Mouse (Mus musculus) kidney, postnatal 4 days (tissue): ENCODE data around the gene Ifitm5.

ENCODE experiments used
- DNase-seq, 2 experiments: peaks; one replicate each; pipeline ENCODE4 v3.0.0; 2021; ENCODE audit warnings: mixed read lengths in 2 of 2

Gene Ifitm5

GRCm38 (mm10) chr7:140961416-140961815 lies 11.3 kb upstream of the Ifitm5 start:
- DNase-seq: no peak

GRCm38 (mm10) chr7:140960026-140960425 lies 9.9 kb upstream of the Ifitm5 start:
- no peak for DNase-seq

GRCm38 (mm10) chr7:140959181-140959901 lies 9.2 kb upstream of the Ifitm5 start:
- DNase-seq: peak; percentile 76 to 81

GRCm38 (mm10) chr7:140956556-140956869 lies 6.4 kb upstream of the Ifitm5 start:
- no peak for DNase-seq

GRCm38 (mm10) chr7:140955758-140956555 lies 5.9 kb upstream of the Ifitm5 start, which contains the start of the genes Gm45717 and Ifitm2:
Gene Gm45717, minus strand, starts transcription at chr7:140955937.
Gene Ifitm2, minus strand, starts transcription at chr7:140955987.
- DNase-seq: peak; percentile 83 to 88

DNA sequence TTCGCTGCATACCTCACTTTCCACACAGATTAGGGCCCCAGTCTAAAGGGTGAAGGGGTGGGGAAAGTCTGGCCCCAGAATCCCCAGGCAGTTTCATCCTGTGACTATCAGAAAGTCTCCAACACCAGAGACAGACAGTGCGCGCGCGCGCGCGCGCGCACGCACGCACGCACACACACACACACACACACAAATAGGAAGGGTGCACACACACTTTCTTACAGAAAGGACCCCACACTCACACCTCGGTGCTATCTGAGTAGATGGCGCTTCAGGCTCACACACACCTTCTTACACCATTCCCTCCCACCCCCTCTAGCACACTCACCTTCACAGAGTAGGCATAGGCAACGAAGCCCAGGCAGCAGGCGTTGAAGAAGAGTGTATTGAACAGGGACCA lies 5.3 kb upstream of the Ifitm5 start:
- DNase-seq: peak; percentile 41 to 63

DNA sequence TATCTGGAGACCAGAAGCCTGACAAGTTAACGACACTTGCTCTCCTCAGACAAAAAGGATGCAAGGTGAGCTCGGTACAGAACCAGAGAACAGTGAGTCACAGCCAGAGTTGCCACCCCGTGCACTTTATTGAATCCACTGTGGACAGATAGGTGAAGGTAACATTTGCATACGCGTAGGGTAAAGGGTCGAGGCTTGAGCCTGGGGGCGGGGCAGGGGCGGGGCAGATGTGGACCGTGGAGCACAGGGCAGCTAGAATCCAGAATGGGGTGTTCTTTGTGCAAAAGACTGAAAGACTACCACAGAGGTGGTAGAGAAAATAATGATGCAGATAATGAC lies 4.6 kb upstream of the Ifitm5 start:
- peak; percentile 59 to 66 for DNase-seq

DNA sequence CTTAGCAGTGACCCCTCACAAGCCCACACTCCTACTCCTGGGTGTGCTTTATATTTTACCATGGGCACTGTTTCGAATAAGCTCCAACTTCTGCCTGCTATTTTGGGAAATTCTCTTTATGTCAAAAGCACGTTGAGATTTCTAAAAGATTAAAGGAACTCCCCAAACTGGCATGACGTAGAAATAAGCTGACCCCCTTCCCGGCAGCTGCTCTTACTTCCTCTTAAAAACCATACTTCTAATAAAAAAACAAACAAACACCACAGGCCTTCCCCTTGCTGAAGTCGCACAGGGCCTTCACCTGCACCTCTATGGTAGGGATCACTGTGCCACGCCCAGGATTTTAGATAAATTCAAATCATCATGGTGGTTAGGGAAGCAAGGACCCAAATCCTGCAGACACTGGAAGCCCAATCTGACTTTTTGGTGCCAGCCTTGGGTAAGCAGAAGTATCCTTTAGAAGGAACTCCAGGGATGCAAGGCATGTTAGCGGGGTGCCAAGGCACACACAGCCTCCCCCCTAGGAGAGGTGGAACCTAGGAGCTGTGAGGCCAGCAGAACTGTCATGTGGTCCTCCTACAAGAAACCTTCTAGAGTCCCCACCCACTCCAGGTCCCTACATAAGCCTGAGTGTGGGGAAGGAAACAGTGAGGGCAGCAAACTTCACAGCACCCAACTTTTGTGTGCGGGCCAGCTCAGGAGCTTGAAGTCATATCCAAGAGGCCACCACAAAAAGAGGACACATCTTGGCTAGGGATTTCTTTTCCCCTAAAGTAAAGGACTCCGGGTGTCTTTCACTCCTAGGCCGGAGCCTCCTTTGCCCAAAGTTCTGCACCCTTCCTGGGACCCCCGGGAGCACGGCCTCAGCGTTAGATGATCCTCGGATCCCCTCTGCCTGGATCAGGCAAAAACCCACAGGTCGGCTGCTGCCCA lies 4.0 kb upstream of the Ifitm5 start:
- no peak for DNase-seq

DNA sequence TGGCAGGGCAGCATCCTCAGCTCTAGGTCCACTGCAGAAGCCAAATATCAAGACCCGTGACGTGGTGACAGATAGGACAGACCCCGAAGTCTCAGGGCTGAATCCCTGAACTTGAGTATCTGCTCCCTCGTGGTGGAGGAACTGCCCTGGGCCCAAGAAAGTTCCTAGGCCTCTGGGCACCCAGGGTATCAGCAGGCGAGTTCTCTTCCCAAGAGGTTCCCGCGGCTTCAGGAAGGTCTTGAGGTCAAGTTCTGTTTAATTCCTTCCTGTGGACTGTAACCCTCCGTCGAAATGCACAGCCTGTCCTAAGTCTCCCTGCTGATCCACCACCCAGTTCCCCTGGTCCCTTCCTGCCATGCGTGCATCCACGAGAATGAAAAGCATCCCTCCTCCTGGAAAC lies 3.0 kb upstream of the Ifitm5 start:
- no peak for DNase-seq

- no peak for DNase-seq
These were observed 2.4 kb upstream of the Ifitm5 start for GRCm38 (mm10) chr7:140952441-140952840.

GRCm38 (mm10) chr7:140951765-140952164 lies 1.7 kb upstream of the Ifitm5 start:
- no peak for DNase-seq

DNA sequence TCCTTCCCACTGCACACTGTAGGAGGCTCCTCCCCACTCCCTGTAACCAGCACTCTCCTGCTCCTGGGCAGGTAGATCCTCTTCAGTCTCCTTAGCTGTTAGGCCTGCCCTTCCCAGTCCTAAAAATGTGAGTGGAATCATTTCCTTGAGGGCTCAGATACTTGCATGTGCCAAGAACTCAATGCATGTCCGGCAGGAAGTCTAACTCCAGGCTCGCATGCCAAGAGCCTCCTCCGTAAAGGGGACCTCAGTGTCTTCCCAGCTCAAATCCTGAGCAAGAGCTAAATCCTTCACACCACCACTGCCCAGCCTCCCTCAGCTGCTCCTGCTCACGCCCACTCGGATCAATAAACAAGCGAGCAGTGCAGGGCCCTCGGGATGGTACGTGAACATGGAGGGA lies 960 bp upstream of the Ifitm5 start:
- peak; percentile 58 to 72 for DNase-seq

DNA sequence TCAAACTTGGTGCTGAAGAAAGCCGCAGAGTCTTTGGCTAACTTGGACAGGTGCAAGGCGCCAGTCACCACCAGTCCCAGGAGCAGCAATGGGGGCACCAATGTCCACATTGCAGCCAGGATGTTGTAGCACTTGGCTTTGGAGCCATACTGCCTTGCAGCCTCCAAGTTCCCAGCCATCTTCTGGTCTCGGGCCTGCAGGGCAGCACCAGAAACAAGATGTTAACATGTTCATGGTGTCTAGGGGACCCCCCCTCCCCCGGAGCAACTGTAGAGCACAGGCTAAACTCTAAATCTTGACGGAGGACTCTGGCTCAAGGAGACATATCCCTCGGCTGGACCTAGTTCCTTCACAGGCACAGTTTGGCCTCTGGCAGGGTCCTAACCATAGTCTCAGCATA lies 836 bp downstream of the Ifitm5 start:
- DNase-seq: no peak

- DNase-seq: no peak
These were observed 1.9 kb downstream of the Ifitm5 start for GRCm38 (mm10) chr7:140948161-140948560.

DNA sequence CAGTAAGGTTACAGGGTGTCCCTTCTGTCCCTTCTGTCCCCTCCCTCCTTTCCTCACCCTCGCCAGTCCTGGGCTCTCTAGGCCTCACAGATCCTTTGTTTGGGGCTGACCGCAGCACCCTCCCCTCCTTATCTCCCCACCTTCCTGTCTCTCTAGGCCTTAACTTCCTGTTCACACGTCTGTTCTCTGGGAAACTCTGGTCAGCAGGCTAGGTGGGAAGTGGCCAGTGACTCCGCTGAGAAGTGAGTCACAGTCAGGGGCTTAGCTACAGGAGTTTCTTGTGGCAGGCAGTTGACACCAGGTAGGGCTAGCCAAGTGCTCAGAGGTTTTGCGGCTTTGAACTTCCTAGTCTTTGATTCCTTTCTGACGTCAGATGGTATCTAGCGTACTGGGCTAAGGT lies 3.1 kb downstream of the Ifitm5 start:
- DNase-seq: no peak

DNA sequence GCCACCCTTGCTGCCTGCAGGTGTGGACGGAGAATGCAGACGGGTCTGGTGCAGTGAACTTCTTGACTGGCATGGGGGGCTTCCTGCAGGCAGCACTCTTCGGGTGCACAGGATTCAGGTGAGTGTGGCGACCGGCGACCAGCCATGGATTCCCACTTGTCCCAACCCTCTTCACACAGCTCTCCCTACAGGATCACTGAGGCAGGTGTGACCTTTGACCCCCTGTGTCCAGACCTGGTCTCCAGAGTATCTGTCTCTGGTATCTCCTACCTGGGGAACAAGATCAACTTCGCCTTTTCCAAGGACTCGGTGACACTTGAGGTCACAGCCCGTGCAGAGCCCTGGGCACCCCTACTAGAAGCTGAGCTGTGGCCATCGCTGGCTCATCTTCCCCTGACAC lies 3.8 kb downstream of the Ifitm5 start:
- no peak for DNase-seq

DNA sequence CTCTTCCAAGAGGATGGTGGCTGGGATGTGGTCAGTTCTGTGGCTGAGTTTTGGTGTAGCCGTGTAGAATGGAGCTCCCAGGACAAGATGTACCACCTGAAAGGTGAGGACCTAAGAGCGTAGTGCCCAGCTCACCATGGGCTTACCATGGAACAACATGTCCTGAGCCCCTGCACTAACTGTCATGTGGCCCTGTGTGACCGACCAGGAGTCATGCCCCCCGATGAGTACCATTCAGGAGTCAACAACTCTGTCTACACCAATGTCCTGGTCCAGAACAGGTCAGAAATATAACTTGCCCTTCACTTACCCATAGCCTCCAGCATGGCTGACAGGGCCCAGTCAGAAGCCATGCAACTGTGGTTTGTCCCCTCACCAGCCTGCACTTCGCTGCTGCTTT lies 4.8 kb downstream of the Ifitm5 start:
- no peak for DNase-seq

- DNase-seq: no peak
These were observed 5.9 kb downstream of the Ifitm5 start for GRCm38 (mm10) chr7:140944236-140944635.

GRCm38 (mm10) chr7:140943356-140943755 lies 6.7 kb downstream of the Ifitm5 start:
- DNase-seq: peak in 1 of 2 experiments; percentile 13

DNA sequence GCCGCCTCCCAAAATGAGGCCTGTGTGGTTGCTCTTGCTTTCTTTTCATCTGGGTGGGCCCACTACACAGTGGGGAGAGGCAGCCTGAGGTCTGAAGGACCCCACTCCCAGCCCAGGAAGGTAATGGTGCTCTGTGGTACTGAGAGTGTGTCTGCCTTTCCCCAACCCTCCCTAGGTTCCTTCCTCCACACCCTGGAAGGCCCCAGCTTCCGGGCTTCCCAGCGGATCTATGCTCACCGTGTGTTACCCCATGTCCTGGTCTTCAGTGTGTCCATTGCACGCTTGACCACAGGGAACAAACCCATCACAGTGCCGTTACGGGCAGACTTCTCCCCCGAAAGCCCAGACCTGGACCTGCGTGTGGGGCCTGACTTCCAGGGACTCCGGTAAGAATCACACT lies 7.3 kb downstream of the Ifitm5 start:
- peak in 1 of 2 experiments; percentile 6 for DNase-seq

- no peak for DNase-seq
These were observed 7.8 kb downstream of the Ifitm5 start for GRCm38 (mm10) chr7:140942341-140942740.

- DNase-seq: peak; percentile 89 to 93
These were observed 8.7 kb downstream of the Ifitm5 start, which contains the start of gene Pgghg for GRCm38 (mm10) chr7:140941222-140942051. Gene Pgghg, plus strand, starts transcription at chr7:140941391.
